Mouse (Mus musculus): ENCODE data around the gene Lemd1.
"Not testable (repeated sequence)": the region's sequence is repeated elsewhere in the genome, so short reads cannot be mapped to it uniquely, and the experiment has no call there.

Lemd1 gene

DNA sequence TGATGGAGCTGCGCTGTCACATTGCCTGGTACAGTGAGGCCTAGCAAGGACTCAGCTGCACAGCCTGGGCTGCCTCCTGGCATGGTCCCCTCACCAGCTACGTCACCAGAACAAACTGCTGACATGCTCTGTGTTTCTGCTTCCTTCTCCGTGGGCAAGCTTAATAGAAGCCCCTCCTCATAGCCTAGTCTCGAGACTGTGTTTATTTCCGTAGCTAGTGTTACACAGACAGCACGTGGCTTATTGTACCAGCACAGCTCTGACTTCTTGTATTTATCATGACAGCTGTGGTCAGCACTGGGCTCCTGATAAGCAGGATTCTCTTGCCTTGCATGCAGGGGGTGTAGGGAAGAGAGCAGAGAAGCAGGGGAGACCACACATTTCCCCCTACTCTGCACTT is 54.9 kb downstream of the Lemd1 start:
- no peak for DNase-seq (ENCODE audit: low read depth, low spot score)

DNA sequence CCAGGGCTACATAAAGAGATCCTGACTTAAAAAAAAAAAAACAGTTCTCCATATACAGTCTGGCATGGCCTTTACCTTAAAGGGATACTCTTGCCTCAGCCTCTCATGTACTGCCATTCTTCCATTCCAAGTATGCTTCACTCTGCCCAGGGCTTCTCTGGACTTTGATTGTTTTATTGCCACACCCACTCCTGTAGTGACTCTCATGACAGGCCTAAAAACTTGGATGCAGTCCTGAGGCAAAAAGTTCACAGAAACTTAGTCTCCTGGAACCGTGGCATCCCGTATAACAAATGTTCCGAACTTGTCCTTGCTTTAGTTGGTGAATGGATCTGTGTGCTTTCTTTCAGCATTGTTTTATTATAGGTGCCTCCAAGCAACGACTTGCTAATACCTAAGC is 55.4 kb downstream of the Lemd1 start:
- DNase-seq (ENCODE audit: low read depth, low spot score): no peak

DNA sequence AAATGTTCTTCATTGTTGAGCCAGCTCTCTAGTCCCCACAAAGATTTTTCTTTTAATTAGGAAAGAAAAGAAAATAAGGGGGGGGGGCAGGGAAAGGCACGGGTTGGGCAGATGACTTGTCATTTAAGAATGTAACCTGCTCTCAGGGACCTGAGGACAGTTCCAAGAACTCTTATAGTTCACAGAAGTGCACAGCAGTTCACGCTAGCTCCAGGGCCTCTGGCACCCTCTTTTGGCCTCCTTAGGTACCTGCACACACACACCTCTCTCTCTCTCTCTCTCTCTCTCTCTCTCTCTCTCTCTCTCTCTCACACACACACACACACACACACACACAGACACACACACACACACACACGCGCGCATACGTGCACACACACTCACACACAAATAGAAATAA is 63.2 kb downstream of the Lemd1 start:
- no peak for DNase-seq (ENCODE audit: low read depth, low spot score)

DNA sequence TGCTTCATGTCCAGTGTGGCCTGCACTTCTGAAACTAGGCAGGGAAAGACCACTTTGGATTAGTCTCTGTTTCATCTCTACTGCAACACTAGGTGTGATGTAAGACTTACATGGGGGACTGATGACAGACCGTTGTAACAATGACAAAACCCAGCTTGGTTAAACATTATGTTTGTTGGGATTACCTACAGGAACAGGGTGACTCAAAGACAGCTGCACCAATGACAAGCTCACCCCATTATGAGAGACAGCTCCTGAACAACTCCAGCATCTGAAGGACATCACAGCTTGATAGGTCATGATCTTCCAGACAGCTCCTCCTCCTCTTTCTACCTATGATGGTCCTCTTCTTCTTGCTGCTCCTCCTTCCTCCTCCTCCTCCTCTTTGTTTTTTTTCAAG is 69.1 kb downstream of the Lemd1 start:
- no peak for DNase-seq (ENCODE audit: low read depth, low spot score)

- DNase-seq (ENCODE audit: low read depth, low spot score): no peak
These were observed 69.8 kb downstream of the Lemd1 start for GRCm38 (mm10) chr1:132261058-132261457.

DNA sequence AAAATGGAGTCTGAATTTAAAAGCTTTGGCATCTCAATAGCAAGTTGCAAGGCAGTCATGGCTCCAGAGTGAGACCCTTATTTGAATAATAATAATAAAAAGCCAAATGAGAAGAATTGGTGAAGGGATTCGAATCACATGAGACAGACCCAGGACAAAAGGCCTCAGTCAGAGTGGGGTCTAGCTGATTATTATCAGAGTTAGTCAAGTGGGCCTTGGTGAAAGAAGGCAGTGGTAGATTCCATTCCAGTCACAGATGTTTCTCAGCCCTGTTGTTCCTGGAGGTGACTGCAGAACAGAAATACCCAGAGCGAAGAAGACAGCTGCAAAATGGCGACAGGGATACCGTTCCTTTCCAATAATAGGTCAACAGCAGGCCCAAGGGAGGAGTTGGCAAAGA is 72.4 kb downstream of the Lemd1 start:
- no peak for DNase-seq (ENCODE audit: low read depth, low spot score)

DNA sequence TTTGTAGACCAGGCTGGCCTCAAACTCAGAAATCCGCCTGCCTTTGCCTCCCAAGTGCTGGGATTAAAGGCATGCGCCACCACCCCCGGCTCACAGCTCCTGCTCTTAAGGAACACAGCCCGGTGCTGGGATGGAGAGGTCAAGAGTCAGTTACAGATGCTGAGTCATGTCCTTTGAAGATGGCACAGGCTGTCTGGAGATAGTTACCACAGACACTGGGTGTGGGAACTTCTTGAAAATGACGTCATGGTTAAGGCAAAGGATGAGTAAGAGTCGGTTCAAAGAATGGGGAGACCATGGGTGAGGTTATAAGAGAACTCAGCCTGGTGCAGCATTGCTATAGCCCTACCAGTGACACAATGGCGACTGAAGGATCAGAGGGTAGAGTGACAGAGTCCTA is 73.3 kb downstream of the Lemd1 start:
- no peak for DNase-seq (ENCODE audit: low read depth, low spot score)

DNA sequence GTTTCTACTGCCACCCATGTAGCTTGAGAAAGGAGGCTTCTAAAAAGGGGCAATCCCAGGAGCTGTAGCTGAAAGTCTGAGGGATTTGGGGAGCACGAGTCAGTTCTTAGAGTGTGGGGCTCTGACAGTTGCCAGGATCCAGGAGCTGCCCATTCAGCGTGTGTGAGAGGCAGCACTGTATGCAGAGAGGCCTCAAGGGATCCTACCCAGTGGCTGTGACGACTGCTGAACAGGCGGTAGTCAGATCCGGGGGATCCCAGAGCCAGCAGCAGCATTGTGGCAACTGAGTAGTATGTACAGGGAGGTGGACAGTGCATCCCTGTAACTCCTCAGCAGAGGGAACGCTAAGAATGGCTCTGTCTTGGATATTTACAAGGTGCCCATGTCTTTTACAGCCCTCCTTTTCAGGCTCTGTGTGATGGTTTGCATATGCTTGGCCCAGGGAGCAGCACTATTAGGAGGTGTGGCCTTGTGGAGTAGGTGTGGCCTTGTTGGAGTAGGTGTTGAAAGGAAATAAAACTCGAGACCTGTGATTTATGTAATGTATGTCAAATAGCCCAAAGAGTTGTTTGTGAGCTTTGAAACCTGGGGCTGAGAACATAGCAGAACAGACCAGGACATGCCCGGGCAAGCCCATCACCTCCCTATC is 74.1 kb downstream of the Lemd1 start:
- no peak for DNase-seq (ENCODE audit: low read depth, low spot score)

- DNase-seq (ENCODE audit: low read depth, low spot score): no peak
These were observed 74.7 kb downstream of the Lemd1 start for GRCm38 (mm10) chr1:132265936-132266335.

DNA sequence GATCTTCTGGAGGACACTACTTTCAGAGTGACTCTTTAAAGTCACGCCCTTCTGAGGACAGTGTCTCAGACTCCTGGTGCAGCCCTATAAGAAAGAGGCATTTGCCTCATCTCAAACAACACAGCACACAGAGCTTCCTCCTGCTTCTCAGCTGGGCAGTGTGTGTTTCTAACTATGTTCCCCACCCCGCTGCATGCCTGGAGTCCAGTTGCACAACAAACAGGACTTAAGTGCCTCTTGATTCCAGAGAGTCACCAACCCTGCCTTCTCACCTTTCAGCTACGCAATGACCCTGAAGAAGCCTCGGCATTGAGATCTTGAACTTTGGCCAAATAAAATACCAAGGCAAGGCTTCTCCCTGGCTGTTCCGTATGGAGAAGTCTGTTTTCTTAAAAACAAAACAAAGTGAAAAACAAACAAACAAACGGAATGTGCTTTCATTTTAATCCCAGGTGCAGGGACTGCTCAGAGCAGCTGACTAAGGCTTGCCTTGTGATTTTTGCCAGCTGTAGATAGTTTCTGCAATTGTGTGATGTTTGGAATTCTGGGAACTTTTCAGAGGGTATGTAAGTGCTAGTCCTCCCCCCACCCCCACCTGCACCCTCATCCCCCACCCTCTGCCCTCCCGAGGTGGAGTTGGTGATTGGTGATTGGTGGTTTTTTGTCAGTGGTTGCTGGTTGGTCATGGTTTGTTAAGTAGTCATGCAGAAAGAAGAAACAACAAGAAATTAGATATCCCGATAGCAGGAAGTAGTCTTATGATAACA is 75.7 kb downstream of the Lemd1 start:
- no peak for DNase-seq (ENCODE audit: low read depth, low spot score)

- DNase-seq (ENCODE audit: low read depth, low spot score): no peak
These were observed 76.7 kb downstream of the Lemd1 start for GRCm38 (mm10) chr1:132267959-132268358.

DNA sequence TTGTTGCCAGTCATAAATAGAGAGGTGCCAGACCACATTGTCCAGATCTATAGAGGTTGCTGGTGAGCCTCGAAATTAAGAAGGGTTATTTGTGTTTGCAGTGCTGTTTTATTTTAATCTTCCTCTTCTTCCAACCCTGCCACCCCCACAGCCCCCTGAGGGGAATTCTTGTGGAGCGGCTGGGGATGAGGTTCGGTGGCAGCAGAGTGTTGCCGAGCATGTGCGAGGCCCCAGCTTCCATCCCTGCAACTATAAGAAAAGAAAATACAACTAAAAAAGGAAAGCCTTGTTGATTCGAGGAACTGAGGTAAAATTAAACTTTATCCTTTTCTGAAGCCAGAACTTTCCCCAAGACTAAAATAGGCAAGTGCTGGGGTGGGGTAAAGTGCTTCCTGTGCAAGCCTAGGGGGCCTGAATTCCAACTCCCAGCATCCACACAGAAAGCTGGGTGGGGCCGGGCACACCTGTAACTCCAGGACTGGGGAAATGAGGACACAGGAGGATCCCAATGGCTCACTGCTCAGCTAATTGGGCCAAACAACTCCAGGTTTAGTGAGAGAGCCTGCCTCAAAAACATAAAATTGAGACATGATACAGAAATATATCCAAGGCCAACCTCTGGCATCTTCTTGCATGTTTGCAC is 77.3 kb downstream of the Lemd1 start:
- DNase-seq (ENCODE audit: low read depth, low spot score): no peak

DNA sequence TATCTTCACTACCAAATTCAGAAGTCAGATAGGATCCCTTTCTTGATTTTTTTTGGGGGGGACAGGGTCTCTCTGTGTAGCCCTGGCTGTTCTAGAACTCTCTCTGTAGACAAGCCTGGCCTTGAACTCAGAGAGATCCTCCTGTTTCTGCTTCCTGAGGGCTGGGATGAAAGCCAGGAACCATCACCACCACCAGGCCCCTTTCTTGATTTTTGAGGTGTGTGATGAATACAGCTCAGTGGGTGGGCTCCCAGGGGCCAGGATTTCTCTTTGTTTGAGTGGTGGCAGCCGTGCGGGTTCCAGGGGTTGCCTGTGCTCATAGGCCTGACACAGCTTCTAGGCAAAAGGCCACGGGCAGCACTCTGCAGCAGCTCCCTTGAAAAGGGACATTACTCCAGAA is 80.0 kb downstream of the Lemd1 start:
- DNase-seq (ENCODE audit: low read depth, low spot score): no peak

DNA sequence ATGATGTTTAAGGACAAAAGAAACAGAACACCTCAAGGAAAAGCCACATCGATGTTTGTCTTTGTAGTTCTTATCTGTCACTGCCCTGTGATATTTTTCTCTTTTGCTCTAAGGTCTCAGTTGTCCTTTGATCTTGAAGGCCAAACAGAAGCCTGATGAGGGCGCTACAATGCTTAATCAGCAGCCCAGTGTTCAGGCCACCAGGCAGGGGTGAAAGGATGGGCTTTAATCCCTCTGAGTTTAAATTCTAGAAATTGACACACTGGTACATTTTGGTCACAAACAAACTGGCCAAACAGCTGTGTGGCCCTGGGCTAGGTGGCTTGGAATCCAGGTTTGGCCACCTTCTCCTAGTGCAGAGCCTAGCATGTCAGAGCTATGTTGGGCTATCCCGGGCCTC is 85.5 kb downstream of the Lemd1 start:
- DNase-seq (ENCODE audit: low read depth, low spot score): no peak

DNA sequence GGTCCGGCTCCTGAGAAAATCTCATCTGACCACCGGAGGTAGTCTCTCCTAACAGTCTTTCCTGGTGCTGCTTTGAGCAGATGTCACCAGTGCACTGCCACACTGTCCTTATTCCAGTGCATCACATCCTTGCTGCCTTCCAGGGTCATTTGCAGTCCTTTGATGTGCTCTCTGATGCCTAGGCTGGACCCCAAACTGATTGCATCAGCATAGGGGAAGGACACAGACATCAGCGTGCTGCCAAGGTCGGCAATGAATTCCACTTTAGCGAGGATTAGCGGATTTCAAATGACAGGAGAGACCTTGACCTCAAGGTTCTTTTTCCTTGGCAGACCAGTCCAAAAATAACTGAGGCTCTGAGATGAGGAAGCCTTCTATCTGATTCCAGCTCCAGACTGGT is 85.9 kb downstream of the Lemd1 start:
- no peak for DNase-seq (ENCODE audit: low read depth, low spot score)

DNA sequence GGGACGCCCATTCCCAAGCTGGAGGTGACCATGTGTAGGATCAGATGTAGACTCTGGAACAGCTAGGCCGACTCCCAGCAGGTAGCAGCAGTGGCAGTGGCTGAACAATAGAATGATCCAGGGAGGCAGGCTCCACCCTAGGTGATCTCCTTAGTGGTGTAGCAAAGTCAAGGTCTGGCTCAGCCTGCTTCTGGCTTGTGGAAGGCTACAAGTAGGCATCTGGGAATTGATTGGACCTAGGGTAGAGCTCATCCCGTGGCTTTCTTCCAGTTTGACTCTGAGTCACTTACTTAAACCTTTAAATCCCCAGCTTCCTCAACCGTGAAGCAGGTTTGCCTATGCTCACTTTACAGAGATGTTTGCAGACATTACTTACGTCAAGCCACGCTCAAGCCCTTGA is 89.4 kb downstream of the Lemd1 start:
- DNase-seq (ENCODE audit: low read depth, low spot score): not testable (repeated sequence)

DNA sequence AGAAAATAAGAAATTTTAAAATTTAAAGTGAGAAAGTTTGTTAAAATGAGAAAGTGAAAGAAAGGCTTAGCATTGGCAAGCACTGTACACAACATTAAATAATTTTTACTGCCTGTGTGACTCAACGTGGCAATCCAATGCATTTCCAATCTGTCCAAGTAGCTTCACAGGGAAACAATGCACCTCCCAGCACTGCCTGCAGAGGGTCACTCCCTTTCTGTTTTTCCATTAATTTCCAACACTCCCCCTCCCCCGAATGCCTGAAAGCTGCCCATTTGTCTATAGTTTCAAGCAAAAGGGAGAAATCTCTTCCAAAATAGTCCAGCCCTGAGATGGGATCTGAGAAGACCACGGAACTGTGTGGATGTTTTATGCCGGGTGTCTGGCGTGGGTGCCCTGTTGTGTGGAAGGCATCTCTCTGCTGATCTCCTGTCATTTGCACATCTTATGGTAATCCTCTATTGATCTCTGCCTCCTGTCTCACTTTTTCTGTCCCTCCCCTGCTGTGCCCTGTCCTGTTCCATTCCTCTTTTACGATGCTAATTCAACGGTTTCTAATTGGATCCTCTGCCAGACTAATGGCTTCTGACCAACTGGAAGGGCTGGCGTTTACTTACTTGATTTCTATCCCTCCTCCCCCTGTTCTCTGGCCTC is 90.4 kb downstream of the Lemd1 start:
- DNase-seq (ENCODE audit: low read depth, low spot score): no peak

DNA sequence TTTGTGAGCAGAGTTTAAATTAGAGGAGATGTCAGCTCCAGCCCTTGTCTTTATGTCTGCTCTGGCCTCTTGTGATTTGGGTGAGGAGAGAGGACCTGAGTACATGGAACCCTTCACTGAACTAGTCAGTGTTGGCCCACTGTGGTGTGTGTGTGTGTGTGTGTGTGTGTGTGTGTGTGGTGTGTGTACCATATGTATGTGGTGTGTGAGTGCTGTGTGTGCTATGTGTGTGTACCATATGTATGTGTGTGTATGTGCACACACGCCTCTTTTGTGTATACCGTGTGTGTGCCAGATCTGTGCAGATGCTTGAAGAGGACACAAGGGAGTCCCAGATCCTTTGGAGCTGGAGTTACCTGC is 90.9 kb downstream of the Lemd1 start:
- DNase-seq (ENCODE audit: low read depth, low spot score): no peak

GRCm38 (mm10) chr1:132283018-132283417 is 91.8 kb downstream of the Lemd1 start:
- no peak for DNase-seq (ENCODE audit: low read depth, low spot score)

DNA sequence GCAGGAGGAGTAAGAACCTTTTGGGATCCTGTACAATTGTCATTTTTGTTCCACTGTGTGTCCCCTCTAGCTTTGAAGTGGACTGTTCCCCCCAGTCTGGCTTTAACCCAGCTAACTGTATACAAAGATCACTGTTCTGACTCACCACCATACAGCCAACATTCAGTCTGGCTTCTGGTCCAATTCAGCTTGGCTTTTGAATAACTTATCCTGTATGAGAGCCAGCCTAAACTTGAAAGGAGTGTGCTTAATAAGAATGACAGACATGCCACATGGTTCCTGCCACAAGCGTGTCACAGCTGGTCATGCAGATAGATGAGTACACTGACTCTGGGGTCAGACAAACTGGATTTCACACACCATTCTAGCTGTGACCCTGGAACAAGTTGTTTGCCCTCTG is 95.5 kb downstream of the Lemd1 start:
- DNase-seq (ENCODE audit: low read depth, low spot score): no peak

GRCm38 (mm10) chr1:132287445-132287844 is 96.2 kb downstream of the Lemd1 start:
- no peak for DNase-seq (ENCODE audit: low read depth, low spot score)

- no peak for DNase-seq (ENCODE audit: low read depth, low spot score)
These were observed 96.8 kb downstream of the Lemd1 start for GRCm38 (mm10) chr1:132287991-132288451.

Measured in retina, postnatal 7 days (tissue).